Mouse (Mus musculus) large intestine, adult 2 months (tissue): ENCODE results near the gene C3. TPM values are rescaled to one million over a fixed set of nuclear protein-coding genes. Genes with fewer than 3 reads are reported as not detected.

Experiments used
- DNase-seq: peaks from one replicate; pipeline ENCODE4 v3.0.0-alpha.2; 2012; ENCODE audit warnings: low read depth, low spot score
- WGBS: fragments of 180-500 bp; shearing (Covaris S2); methylation state at CpG from one replicate; pipeline ENCODE4 v1.1.7; 2018; 5-methylcytosine and 5-hydroxymethylcytosine counted together
- polyA plus RNA-seq: library from polyadenylated mRNA; depleted of rRNA; stranded (reverse); fragments of >200 nt; gene quantifications from 2 replicates; pipeline ENCODE4 v1.2.3, GENCODE M21; 2012

The C3 gene
- polyA plus RNA-seq, 1 experiment: 72.7 TPM

DNA sequence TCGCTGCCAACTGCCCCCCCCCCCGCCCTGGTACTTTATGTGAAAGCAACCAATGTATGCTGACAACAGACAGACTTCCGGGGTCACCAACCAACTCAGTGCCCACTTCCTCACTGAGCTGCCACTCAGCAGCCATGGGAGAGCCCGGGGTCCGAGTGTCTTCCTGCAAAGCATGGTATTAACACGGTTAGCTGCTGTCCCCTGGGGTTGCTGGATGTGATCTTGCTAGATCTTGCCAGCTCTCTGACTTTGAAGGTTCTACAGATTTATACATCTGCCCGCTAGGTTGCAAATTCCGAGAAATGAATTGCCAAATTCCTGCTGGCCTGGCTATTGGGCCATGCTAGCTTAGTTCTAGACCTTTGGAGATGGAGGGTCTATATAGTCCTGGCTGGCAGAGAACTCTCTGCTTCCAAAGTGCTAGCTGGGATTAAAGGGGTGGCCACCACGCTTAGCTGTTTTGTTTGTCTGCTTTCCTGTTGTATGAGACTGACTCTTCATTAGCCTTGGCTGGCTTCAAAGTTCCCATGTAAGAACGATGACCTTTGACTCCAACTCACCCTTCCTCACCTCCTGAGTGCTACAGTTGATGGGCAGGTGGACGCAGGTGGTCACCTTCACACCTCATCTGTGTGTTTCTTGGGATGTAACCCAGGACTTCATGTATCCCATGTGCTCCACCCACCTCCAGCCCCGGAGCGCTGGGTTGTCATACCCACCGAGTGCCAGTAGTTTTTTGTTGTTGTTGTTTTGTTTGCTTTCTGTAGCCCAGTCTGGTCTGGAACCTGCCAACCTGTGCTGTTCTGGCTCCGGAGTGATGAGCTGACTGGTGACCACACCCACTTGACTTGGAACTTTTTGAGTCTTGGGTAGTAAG lies 2.2 kb upstream of the C3 start:
- no peak for DNase-seq
- 78% methylated on average over 15 of the region's 15 CpGs for WGBS

GRCm38 (mm10) chr17:57228873-57229272 lies 937 bp upstream of the C3 start:
- WGBS: 86% methylated on average over 3 of the region's 3 CpGs
- no peak for DNase-seq

GRCm38 (mm10) chr17:57227468-57227867 lies 468 bp downstream of the C3 start:
- 43% methylated on average over 2 of the region's 2 CpGs for WGBS
- DNase-seq: no peak

DNA sequence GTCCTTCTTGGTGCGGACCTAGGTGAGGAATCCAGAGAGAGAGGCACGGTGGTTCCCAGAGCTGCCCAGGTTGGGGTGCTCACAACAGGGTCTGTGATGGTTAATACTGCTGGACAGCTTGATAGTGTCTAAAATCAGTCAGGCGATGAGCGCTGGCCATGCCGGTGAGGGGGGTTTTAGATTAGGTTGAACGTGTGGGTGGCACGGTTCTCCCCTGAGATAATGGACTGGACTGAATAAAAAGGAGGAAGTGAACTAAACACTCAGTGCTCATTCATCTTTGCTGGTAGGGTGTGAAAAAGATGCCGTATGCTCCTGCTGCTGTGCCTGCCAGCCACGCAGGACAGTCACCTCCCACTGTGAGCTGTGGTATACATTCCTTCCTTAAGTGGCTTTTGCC lies 4.6 kb downstream of the C3 start:
- WGBS: 71% methylated on average over 9 of the region's 9 CpGs
- DNase-seq: no peak

DNA sequence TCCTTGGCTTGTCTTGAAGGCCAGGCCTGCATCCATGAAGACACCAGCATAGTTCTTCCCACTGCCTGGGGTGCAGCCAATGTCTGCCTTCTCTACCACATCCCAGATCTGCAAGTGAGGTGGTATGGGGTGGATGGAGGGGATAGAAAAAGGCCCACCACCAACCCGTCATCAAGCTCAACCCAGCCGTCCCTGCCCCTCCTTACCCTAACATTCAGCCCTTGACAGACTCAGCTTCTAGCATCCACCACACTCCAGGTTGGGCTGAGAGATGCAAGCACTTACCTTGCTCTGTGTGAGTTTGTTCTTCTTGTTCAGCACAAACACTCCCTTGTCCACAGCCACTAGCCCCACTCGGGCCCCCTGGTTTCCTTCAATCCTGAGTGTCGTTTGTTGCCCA lies 6.0 kb downstream of the C3 start:
- DNase-seq: no peak
- WGBS: 64% methylated on average over 4 of the region's 4 CpGs

DNA sequence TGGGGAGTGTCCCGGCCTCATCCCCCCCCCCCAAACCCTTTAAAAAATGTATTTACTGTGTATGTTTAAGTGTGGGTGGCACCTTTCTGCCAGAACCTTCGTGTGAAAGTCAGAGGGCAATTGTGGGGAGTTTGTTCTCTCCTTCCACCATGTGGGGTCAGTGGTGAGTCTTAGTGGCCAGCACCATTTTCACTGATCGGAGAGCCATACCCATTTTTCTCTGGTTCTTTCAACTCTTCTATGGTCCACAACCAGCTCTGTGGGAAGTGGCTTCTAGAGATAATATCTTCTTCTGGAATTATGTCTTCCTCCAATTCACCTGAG lies 8.1 kb downstream of the C3 start:
- DNase-seq: no peak
- WGBS: 18% methylated on average over 3 of the region's 3 CpGs

GRCm38 (mm10) chr17:57219167-57219883 lies 8.6 kb downstream of the C3 start:
- no peak for DNase-seq
- 22% methylated on average over 11 of the region's 11 CpGs for WGBS

- 71% methylated on average over 12 of the region's 12 CpGs for WGBS
- no peak for DNase-seq
Observed at GRCm38 (mm10) chr17:57218335-57218900, 9.5 kb downstream of the C3 start.

GRCm38 (mm10) chr17:57214676-57215387 lies 13.1 kb downstream of the C3 start:
- WGBS: 43% methylated on average over 13 of the region's 13 CpGs
- no peak for DNase-seq

- no peak for DNase-seq
- 55% methylated on average over 9 of the region's 9 CpGs for WGBS
Observed at GRCm38 (mm10) chr17:57211501-57211900, 16.4 kb downstream of the C3 start.

- 54% methylated on average over 4 of the region's 4 CpGs for WGBS
- no peak for DNase-seq
Observed at GRCm38 (mm10) chr17:57209330-57209729, 18.6 kb downstream of the C3 start.

DNA sequence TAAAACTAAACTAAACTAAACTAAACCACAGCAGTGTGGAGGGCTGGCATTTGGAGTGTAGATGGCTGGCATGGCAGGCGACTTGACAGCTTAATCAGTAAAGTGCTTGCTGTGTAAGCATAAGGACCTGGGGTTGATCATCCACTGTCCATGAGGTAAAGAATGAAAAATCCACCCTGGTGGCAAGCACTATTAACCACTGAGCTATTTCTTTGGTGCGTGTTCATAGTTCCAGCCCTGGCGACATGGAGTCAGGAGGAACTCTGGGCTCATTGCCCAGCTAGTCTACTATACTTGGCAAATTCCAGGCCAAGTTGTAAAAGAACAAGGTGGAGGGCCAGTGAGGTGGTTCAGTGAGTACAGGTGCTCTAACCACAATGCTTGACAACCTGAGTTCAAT lies 20.0 kb downstream of the C3 start:
- DNase-seq: no peak
- 43% methylated on average over 3 of the region's 3 CpGs for WGBS

DNA sequence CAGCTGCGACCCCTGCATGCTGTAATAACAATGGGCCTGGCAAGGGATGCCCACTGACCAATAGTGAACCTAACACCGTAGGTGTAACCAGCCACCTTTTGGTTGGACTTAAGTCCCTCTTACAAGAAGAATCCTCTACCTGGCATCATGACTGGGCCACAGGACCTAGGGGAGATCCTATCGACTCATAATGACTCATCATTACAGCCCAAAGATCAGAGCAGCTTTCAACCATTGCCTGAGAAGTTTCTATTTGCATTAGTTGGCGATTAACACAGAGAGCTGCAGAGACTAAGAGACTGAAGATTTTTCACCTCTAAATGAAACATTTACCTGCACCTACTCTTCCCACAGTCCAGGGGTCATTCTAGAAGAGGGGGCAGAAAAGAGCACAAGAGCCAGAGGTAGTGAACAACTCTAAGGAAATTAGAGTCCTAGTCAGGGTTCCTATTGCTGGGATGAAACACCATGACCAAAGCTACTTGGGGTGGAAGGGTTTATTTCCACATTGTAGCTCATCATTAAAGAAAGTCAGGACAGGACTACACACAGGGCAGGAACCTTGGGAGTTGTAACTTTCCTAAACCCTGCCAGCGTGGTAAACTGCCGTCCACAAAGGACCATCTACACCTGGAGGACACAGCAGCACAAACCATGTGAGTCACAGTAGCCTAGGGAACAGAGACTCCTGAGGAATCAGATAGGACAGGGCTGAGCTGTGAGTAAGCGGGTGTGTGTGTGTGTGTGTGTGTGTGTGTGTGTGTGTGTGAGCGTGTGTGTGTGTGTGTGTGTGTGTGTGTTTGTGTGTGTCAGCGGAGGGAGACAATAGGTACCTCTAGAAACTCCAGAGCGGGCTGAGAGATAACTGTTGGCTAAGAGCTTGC lies 25.9 kb downstream of the C3 start:
- no peak for DNase-seq

GRCm38 (mm10) chr17:57198252-57198651 lies 29.7 kb downstream of the C3 start:
- WGBS: 78% methylated on average over 3 of the region's 3 CpGs
- DNase-seq: no peak

More for the DNA sequence above, 25.9 kb downstream of the C3 start:
- WGBS: 42% methylated on average over 10 of the region's 10 CpGs

DNA sequence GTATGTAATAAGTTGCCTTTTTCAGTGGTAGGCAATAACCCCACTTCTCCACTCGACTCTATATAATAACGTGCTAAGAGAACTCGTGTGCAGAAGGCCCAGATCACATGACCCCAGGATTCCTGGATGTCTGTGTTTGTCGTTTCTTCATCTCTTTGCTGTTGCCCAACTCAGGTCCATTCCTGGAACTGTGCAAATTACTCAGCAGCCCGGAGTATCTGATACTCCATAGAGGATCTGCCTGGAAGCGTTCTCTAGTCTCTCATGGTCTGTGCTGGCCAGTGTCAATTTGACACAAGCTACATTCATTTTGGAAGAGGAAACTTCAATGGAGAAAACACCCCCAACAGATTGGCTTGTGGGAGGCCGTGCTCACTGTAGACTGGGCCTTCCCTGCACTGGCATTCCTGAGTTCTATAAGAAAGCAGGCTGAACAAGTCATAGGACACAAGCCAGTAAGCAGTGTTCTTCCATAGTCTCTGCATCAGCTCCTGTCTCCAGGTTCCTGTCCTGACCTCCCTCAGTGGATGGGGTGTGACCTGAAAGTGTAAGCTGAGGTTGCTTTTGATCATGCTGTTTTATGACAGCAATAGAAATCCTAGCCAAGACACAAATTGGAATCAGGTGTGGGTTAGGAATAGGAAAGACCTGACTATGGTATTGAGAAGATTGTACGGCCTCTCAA lies 32.5 kb downstream of the C3 start:
- 65% methylated on average over 8 of the region's 8 CpGs for WGBS
- DNase-seq: peak; percentile 14

GRCm38 (mm10) chr17:57194771-57195170 lies 33.2 kb downstream of the C3 start:
- 83% methylated on average over 3 of the region's 3 CpGs for WGBS

GRCm38 (mm10) chr17:57194041-57194507 lies 33.9 kb downstream of the C3 start, which contains the start of gene Tnfsf14:
TSS of gene Tnfsf14 (minus strand) at chr17:57194177.
- no peak for DNase-seq
- WGBS: 70% methylated on average over 11 of the region's 11 CpGs

More at GRCm38 (mm10) chr17:57194771-57195170, 33.2 kb downstream of the C3 start:
- no peak for DNase-seq

DNA sequence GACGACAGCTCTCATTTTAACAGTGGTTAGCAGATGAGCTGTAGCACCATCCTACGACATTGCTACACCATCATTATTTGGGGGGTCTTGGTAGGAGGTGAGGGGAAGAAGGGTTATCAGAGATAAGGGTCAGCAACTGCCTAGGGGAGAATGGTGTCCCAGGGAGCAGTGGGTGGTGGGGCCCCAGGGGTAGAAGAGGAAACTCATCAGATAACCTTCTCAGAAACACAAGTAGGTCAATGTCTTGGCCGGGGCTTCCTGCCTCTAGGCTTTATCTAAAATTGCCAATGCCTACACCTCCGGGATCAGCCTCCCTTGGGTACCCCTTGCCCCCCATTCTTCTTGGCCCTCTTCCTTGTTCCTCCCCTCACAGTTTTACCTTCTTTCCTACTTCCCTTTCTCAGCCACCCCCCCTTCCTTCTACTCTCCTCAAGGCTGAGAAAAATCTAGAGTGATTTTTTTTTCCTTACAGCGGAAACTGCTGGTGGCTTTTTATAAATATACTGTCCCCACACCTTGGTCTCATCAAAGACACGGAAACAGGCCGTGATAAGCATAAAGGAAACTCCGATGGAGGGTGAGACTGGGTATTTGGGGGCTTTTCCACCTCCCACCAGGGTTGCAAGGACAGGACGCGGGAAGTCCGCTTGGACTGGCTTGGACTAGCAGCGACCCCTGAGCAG lies 39.3 kb downstream of the C3 start:
- 77% methylated on average over 12 of the region's 12 CpGs for WGBS
- DNase-seq: no peak
